Mouse (Mus musculus) liver, adult 2 months (tissue): ENCODE results near the gene Ica1.

Experiments
- CTCF ChIP-seq: fragments of 200-500 bp; IDR thresholded peaks from 2 replicates; pipeline ENCODE4 v1.5.1; 2011; ENCODE audit warnings: low read depth, low read length, control low read depth
- POLR2A ChIP-seq: fragments of 200-500 bp; IDR thresholded peaks from 2 replicates; pipeline ENCODE4 v1.6.1; 2011; ENCODE audit warnings: low read length, control low read depth; ENCODE audit not compliant: insufficient read depth; ENCODE audit errors: extremely low read depth

- TF ChIP-seq POLR2A (no peak), CTCF (no peak)
Observed at GRCm38 (mm10) chr6:8740092-8740491, 38.2 kb downstream of the Ica1 start.
